Mouse (Mus musculus): Measurements from ENCODE around the gene Trim11.

DNA sequence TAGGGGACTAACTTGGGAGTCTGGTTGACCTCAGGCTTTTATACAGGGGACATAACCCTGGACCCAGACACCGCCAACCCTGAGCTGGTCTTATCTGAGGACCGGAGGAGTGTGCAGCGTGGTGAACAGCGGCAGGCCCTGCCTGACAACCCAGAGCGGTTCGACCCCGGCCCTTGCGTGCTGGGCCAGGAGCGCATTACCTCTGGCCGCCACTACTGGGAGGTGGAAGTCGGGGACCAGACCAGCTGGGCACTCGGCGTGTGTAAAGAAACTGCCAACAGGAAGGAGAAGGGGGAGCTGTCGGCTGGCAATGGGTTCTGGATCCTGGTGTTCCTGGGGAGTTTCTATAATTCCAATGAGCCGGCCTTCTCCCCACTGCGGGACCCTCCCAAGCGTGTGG lies 12.2 kb downstream of the Trim11 start:
- TF ChIP-seq CTCF (IDR thresholded peaks at IDR 0.05; ENCODE audit: low read depth) (no peak), EP300 (IDR thresholded peaks at IDR 0.05; ENCODE audit: low read depth) (no peak)

Measured in heart, postnatal 0 days (tissue).